Mouse (Mus musculus): ENCODE measurements around the gene Svop.

Svop gene

DNA sequence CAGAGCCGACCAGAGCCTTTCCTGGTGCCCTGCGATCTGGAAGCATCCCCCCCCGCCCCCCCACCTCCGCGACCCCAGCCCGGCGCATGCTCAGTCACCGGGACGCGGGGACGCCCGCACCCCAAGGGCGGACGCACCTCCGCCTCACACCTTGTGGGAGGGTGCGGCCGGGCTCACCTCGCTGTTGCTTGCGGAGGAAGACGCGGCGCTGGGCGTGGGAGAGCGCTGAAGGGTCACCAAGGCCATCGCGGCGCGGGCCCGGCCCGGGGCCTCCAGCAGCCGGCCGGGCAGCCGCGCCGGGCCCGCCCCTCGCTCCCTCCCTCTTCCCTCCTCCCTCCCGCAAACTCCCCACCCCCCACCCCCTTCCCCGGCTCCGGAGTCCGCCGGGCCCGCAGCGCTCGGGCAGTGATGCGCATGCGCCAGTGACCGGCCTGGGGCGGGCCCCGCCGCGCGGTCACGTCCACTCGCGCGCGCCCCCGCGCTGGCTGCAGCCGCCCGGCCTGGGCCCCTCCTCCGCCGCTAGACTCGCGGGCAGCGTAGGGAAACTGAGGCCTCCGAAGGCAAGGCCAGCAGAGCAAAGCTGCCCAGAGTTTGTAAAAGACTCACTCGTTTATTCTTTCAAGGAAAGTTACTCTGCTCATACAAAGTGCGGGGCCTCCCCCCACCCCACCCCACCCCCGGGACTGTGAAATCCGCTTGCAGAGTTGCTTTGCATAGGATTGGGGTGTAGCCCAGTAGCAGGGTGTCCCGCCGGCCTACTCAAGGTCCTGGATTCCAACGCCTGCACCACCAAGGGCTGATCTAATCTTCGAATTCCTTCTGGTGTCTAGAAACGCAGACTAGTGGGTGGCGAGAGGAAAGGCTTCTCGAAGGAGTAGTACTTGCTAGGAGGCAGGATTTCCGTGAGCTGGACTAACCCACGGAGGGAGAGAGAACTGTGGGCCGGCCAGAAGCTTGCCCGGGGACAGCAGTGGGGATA, 97.6 kb downstream of the Svop start, which contains the start of gene Ssh1:
Gene Ssh1 (minus strand): TSS at position 408 of the 979 bp plus-strand sequence.
- peak; percentile 90 to 92 for DNase-seq

DNA sequence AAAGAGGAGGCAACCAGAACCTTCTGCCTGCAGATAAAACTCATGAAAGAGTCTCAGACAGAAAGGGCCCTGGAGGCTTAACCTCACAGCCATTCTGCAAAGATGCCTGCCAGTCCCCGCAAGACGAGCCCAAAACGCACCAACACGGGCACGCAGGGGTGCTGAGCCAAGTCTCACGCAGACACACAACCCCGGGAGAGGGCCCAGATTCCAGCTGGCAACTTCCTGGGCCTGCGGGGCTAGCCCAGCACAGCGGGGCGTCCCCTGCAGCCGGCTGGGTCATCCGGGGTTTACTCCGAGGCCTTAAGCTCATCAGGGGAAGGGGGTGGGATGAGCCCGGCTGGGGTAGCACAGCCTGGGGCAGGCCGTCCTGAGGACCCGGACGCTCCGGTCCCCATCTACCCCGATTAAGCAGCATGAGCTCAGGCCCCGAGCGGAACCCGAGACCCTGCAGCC, 98.3 kb downstream of the Svop start:
- peak; percentile 65 to 66 for DNase-seq

DNA sequence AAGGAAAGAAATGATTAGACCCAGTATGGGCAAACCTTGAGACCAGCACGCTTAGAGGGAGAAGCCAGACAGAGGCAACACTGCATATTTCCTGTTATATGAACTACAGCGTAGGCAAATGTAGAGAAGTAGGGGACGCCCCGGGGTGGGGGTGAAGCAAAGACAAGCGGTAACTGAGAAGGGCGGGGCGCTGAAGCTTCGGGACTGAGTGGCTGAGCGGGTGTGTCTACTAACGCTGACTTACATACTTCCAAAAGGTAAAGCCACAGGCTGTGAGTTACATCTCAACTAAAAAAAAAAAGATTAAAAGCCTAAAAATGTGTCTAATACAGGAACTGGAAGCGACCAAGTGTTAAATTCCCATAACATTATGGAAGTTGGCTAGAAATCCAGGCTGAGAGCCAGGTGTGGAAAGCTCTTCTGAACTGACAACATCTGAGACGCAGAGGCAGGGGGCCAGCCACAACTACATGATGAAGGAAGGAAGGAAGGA, 99.0 kb downstream of the Svop start:
- DNase-seq = peak in 1 of 2 experiments; percentile 25

DNA sequence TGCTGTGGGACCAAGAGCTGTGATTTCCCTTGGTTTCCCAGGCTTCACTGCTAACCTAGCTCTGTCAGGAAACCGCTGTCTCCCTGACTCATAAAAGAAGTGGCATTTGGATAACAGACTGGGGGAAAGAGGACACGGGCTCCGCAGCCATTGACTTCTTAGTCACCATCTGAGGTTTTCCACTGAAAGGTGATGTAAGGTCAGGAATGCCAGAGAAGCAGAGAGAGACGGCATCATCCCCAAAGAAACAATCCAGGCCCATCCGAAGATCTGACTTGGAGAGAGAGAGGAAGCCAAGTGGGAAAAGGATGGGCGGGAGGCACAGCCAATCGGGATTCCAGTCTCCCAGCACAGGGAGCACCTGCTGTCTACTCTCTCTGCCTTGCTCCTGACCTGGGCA, 100.2 kb downstream of the Svop start:
- no peak for DNase-seq

- DNase-seq = no peak
Measured at GRCm38 (mm10) chr5:113990593-113990992, 100.8 kb downstream of the Svop start.

DNA sequence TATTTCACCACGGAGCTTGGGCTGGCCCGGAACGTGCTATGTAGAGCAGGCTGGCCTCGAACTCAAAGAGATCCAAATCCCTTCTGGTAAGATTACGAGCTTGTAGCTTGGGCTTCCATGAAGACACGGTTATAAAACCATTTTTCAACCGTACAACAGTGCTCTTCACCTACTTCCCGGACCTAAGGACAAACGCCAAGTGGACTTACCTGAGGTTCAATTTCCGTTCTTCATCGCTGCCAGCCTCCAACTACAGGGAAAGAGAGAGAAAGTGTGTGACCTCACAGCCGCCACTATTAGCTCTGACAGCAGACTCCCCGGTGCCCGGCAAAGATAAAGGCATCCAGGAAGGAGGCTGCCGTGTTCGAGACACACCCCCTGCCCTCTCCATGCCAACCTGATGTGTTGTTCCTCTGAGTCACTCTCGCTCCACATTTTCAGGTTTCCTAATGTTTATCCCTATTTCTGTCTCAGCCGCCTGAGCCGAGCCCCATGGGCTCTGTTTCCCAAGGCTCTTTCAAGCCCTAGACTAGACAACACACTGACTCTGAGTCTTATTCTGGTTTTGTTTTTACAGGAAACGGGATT, 101.8 kb downstream of the Svop start:
- no peak for DNase-seq

- no peak for DNase-seq
Measured at GRCm38 (mm10) chr5:113986182-113986961, 105.0 kb downstream of the Svop start.

- DNase-seq = no peak
Measured at GRCm38 (mm10) chr5:113985737-113986136, 105.6 kb downstream of the Svop start.

DNA sequence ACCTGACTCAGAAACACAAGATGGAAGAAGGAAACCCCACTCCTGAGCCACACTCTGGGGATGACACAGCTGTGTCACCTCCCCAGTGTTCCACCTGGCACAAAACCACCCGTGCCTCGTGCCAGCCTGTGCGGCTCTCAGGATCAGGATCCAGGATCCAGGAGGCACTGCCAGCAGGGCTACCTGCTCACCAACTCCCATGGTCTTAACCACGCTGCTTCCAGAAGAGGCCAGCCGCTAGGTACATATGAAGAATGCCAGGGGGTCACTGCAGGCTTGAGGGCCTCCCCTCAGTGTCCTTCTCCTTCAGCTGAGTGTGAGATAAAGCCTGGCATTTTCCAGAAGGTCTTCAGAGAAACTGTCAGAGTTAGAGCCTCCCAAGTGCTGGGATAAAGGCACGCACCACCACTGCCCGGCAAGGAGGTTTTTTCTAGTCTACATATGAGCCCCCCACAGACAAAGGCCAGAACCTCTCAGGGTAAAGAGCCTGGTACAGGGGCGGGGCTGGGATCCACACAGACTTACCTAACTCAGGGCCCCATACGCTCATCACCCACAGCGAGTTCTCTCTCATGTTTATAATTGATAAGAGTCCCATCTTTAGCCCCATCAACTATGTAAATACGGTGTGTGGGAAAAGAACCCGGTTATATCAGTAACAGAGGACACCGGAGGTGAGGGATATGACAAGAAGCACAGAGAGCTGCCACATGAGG, 107.2 kb downstream of the Svop start:
- DNase-seq = peak in 1 of 2 experiments; percentile 27

- DNase-seq = no peak
Measured at GRCm38 (mm10) chr5:113983541-113983940, 107.8 kb downstream of the Svop start.

DNA sequence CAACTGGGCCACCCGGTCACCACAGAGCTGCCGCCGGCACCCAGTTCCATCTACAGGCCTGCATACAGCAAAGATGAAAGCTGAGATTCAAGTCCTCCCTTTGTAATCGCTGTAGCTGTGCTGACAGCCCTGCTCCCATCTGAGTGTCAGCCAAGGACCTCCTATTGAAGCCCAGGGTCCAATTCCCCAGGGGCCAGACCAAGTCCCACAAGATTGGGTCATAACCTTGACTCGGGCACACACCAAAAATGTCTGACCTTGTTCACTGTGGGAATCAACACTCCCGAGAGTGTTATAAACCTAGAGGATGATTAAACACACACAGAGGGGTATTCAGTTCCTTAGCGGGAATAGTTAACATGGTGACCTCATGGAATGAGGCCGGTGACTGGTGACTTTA, 109.5 kb downstream of the Svop start:
- DNase-seq = no peak

GRCm38 (mm10) chr5:113981171-113981570, 110.2 kb downstream of the Svop start:
- DNase-seq = no peak

DNA sequence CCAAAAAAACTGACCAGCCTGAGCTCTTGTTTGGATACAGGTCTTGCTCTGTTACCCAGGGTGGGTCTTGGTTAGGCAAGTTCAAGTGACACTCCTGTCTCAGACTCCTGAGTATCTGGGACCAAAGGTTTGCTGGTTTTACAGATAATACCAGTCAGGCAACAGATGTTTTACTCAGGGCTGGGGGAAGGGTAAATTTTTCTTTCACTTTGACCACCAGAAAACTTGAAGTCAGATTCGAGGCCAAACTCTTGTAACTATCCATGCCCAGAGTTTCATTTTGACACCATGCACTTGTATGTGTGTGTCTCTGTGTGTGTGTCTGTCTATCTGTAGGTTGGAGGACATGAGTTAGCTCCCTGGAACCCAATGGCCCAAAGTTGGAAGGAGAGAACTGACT, 110.9 kb downstream of the Svop start:
- DNase-seq = no peak

- no peak for DNase-seq
Measured at GRCm38 (mm10) chr5:113977309-113977708, 114.1 kb downstream of the Svop start.

All from cerebellum, postnatal 36 days (tissue).